Mouse (Mus musculus) frontal cortex, postnatal 36 days (tissue): ENCODE measurements around the gene March2.

Experiments used
- DNase-seq, 2 experiments: peaks; one replicate each; pipeline ENCODE4 v3.0.0; 2022; ENCODE audit warnings: low spot score in 2 of 2

March2 gene

DNA sequence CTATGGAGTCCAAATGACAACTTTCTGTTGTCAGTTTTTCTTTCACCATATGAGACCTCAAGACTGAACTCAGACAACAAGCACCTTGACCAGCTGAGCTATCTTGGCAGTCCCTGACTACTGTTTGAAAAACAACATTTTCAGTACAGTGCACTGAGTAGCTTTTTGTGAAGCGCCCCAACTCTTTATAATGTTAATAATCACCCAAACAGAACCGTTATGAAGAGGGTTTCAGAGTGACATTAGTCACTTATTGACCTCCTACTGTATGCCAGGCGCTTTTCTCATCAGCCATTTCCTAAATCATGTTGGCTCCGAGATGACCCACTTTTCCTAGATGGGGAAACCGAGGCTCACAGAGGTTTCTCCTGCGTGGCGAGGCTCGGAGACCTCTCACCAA, 488 bp downstream of the March2 start:
- DNase-seq: no peak

GRCm38 (mm10) chr17:33717246-33717645, 1.2 kb downstream of the March2 start:
- DNase-seq: no peak

DNA sequence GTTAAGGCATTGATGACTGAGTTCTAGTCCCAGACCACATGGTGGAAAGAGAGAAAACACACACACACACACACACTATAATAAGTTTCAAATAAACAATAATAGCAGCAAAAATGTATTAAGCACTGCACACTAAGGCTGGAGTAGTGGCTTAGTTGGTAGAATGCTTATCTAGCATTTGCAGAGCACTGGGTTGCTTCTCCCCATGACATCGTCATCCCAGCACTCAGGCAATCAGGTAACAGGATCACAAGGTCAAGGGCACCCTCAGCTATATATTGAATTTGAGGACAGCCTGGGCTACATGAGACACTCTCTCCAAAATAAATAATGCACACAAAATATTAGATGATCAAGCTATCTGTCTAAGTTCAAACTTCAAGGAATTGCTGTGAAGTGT, 3.7 kb downstream of the March2 start:
- no peak for DNase-seq

- DNase-seq: no peak
Observed at GRCm38 (mm10) chr17:33713271-33713670, 5.2 kb downstream of the March2 start.

DNA sequence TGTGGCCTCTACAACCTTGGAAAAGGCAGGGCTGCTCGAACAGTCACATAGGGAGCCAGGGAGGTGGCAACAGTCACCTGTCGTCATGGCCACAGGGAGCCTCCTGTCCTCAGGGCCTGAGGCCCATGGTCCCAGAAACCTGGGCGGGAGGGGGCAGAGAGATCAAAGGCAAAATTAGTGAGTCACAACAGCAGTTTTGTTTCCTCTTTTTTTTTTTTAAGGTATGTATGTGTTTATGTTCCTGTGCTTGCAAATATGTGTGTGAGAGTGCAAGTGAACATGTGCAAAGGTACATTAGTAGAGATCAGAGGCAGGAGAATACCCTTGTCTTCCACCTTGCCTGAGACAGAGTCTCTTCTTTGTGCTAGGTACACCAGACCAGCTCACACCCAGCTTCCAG, 8.6 kb downstream of the March2 start:
- DNase-seq: no peak

GRCm38 (mm10) chr17:33703091-33703490, 15.4 kb downstream of the March2 start:
- no peak for DNase-seq

DNA sequence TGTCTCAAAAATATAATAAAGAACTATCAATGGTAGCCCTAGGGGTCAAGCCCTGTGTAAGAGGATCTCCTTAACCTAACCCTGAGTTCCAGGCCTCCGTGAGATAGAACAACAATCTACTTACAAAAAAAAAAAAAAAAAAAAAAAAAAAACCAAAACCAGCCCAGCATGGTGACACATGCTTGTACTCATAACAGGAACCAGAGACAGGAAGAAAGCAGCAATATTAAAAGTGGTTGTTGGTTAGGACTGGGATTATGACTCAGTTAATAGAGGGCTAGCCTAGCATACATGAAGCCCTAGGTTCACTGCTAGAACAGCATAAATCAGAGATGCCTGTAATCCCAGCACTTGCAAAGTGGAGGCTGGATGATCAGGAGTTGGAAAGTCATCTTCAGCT, 16.3 kb downstream of the March2 start:
- no peak for DNase-seq

DNA sequence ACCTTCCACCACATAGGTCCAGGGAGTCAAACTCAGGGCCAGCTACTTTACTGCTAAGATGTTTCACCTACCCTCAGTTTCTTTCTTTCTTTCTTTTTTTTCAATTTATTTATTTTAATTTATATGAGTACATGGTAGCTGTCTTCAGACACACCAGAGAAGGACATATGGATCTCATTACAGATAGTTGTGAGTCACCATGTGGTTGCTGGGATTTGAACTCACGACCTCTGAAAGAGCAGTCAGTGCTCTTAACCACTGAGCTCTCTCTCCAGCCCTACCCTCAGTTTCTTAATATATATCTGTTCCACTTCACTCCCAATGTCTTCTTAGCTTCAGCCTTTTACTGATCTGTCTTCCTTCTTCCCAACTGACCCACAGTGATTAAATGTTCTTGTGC, 23.0 kb downstream of the March2 start:
- DNase-seq: no peak

DNA sequence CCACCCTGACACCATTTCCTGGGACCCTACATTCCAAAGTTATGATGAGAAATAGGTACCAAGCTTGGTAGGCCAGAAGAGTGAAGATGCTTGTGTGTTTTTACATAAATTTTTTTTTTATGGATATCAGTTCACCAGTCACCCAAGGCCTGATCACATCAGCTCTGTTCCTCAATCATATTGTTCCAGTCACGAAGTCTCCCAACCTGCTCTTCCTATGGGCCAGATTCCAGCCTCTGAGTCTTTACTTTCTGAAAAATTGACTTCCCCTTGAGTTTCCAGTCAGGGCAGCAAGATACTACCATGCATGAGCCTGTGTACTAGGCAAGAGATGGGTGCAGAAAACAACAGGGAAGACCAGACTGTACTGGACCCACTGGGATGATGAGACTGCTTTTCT, 31.7 kb downstream of the March2 start, which contains the start of gene Hnrnpm:
Gene Hnrnpm (minus strand): TSS at position 101 of the 400 bp plus-strand sequence.
- no peak for DNase-seq

GRCm38 (mm10) chr17:33685249-33685653, 33.2 kb downstream of the March2 start:
- DNase-seq: peak; percentile 96 to 97

DNA sequence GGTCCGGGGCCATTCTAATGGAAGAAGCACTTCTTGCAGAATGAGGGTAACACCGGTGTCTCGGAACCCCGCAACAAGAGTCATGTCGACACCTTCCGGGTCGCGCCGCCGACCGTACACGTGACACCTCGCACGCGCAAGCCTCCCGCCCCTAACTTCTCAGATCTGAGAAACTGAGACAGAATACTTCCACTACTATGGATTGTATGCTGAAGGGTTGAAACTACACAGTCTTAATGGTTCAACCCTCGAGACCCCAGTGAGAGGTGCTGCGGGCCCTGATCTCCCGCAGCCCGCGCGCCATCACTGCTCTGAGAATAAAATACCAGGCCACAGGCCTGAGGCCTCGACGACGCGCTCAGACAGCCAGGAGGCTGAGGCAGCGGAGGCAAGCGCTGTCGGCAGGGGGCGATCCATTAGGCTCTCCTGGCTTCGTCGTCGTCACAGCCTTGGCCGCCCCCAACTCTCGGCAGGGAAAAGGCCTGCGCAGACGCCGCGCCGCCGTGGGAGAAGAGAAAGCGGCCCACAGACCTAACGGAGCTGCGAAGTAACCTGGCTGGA, 33.7 kb downstream of the March2 start:
- peak; percentile 79 to 81 for DNase-seq

DNA sequence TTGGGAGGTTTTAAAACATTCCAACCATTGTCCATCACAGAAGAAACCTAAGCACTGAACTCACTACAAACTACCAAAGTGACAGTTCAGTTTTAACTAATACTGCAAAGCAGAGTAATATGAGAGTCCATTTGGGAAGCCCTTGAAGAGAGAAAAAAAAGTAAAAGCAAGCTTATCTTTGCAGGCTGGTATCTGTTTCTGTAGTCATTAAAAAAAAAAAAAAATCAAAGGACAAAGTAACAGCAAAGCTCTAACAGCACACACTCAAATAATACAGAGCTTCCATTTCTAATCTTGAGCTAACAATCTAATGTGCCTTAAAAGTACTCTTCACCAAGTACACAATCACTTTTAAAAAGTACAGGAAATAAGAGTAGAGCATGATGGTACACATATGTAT, 36.7 kb downstream of the March2 start:
- DNase-seq: no peak

DNA sequence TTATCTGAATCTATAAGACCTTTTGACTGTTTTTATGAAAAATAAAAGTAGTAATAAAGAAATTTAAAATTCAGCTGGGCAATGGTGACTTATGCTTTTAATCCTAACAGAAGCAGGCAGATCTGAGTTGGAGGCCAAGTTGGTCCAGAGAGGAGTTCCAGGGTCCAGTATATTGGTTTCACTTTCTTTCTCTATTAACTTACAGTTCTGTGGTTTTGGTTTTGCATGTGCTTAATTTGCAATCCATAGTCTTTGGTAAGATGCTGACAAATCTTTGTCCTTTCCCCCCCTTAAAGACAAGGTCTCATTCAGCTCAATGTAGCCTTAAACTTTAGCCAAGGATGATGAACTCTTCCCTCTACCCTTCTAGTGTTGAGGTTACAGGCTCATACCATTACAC, 39.7 kb downstream of the March2 start:
- no peak for DNase-seq

DNA sequence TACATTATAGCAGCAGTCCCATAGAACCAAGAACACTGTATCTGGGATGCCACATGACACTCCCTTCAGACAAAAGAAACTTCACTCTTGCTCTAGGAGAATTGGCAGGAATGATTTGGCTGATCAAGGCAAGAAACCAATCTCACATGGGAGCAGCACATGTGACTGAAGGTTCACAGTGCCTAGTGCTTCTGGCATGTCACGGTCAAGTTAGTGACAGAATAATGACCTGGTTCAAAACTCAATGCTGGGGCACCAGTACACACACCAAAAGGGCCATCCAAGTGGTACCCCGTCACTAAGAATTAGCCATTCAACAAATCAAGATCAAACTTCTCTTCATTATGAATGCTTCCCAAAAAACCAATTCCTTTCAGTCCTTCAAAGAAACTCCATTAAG, 42.4 kb downstream of the March2 start:
- no peak for DNase-seq

GRCm38 (mm10) chr17:33675452-33675851, 43.0 kb downstream of the March2 start:
- peak in 1 of 2 experiments; percentile 22 for DNase-seq

DNA sequence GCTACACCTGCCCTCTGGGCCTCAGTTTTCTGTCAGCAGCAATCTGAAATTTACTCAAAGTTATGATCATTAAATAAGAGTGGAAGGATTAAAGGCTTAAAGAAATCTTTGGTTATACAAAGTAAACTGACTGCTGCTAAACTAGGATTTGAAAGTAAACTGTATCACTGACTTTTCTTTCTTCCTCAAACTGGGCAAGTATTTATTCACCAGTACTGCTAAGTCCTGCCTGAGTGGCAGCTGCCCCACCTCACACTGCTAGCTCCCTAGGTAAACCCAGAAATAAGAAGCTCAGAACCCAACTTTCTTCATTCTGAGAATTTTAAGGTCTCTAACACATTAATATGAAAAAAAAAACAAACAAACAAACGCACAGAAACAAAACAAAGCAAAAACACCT, 44.6 kb downstream of the March2 start:
- no peak for DNase-seq

- DNase-seq: no peak
Observed at GRCm38 (mm10) chr17:33669681-33670080, 48.8 kb downstream of the March2 start.

DNA sequence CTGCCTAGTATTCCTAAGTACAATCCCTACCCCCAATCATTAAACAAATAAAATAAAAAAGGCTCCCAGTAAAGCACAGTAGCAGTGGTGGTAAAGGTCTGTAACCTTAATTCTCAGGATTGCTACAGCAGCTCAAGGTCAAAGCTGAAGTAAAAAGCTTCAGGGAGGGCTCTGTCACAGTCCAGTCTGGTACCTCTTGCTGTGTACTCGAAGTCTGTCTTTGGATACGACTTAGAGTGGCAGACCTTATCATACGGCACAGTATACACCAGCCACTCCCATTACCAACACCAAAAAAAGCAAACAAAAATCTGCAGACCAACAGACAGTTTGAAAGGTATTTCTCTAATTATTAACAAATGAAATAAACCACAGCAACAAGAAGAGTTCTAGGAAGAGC, 51.7 kb downstream of the March2 start:
- no peak for DNase-seq

- DNase-seq: no peak
Observed at GRCm38 (mm10) chr17:33649781-33650475, 68.5 kb downstream of the March2 start.

GRCm38 (mm10) chr17:33645073-33645472, 73.4 kb downstream of the March2 start:
- no peak for DNase-seq

DNA sequence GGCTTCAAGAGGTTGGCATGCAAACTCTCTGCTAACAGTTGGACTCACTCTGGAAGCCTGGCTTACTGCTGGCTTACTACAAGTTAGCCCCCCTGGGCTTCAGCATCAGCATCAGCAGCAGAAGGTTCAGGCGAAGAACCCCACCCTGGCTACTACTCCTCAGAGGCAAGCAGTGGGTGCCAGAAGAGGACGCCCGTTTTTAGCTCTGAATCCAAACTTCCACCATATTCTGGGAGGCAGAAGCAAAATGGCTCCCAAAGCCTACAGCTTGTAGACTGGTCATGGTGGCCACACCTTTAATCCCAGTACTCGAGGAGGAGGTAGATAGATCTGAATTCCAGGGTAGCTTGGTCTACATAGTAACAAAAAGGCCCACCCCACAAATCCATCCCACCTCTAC, 74.4 kb downstream of the March2 start:
- no peak for DNase-seq

DNA sequence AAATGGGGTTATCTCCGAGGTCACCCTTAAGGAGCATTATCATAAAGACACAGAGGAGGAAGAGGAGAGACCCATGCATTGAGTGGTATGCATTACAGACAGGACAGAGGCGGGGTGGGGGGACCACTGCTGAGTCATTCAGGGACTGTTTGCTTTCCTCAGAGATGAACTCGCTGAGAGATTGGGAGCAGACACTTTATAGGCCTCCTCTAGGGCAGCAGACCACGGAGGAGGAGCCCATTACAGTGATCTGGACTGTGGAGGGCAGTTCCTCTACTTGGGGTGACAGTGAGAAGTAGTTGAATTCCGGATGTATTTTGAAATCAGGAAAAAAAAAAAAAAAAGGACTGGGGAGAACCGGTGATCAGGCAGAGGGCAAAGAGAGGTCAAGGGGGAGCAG, 78.7 kb downstream of the March2 start:
- DNase-seq: no peak

DNA sequence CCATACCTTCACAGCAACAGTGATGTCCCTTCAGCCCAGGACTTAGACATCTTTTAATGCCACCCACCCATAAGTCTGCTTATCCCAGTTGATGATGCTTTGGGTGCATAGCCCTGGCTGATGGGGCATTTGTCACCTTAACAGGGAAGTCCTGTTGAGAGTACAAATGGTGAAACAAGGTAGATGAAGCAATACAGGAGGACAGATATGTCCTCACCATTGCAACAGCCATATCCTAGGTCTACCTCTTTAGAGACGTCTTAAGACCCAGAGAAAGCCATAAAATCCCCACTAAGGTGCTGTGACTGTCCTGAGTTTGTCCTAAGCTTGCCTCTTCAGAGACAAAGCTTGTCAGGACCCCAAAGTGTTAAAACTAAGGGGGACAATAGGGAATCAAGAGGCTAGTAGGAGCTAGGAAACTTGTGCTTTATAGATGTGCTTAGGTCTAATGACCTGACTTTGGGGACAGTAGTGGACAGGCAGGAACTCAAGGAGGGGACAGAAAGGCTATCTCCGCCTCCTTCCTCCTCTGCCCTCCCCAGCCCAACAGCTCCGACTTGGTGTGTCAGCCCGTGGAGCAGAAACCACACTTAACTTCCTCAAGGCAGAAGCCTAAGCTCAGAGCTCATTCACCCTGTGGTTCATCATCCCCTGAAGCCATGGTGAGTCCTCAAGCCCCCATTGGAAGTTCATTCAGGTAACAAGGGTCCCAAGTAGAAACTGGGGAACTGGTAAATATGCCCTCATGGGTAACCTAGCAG, 80.8 kb downstream of the March2 start, which contains the start of gene Pram1:
Gene Pram1 (plus strand): TSS at position 541 of the 761 bp plus-strand sequence.
- no peak for DNase-seq
